Mouse (Mus musculus) T-cell, adult 2 months (primary cell): ENCODE results near the gene Ptprd.
"Not testable (repeated sequence)": the region's sequence is repeated elsewhere in the genome, so short reads cannot be mapped to it uniquely, and the experiment has no call there.

Experiments
- DNase-seq: peaks from one replicate; pipeline ENCODE4 v3.0.0; 2022; ENCODE audit warnings: low spot score

The Ptprd gene

GRCm38 (mm10) chr4:76215141-76215540 lies 1996.6 kb downstream of the Ptprd start:
- DNase-seq: no peak

GRCm38 (mm10) chr4:76199321-76199720 lies 2012.4 kb downstream of the Ptprd start:
- no peak for DNase-seq

GRCm38 (mm10) chr4:76194762-76195161 lies 2017.0 kb downstream of the Ptprd start:
- DNase-seq: no peak

- DNase-seq: no peak
Measured at GRCm38 (mm10) chr4:76193496-76193895, 2018.3 kb downstream of the Ptprd start.

- DNase-seq: no peak
Measured at GRCm38 (mm10) chr4:76192031-76192430, 2019.7 kb downstream of the Ptprd start.

GRCm38 (mm10) chr4:76190788-76191187 lies 2021.0 kb downstream of the Ptprd start:
- DNase-seq: no peak

GRCm38 (mm10) chr4:76183095-76183494 lies 2028.7 kb downstream of the Ptprd start:
- no peak for DNase-seq

GRCm38 (mm10) chr4:76179497-76179896 lies 2032.3 kb downstream of the Ptprd start:
- no peak for DNase-seq

GRCm38 (mm10) chr4:76175086-76175485 lies 2036.7 kb downstream of the Ptprd start:
- no peak for DNase-seq

GRCm38 (mm10) chr4:76155750-76156149 lies 2056.0 kb downstream of the Ptprd start:
- DNase-seq: no peak

GRCm38 (mm10) chr4:76154190-76154589 lies 2057.6 kb downstream of the Ptprd start:
- no peak for DNase-seq

- no peak for DNase-seq
Measured at GRCm38 (mm10) chr4:76144925-76145324, 2066.8 kb downstream of the Ptprd start.

- DNase-seq: no peak
Measured at GRCm38 (mm10) chr4:76144333-76144732, 2067.4 kb downstream of the Ptprd start.

- no peak for DNase-seq
Measured at GRCm38 (mm10) chr4:76137901-76138300, 2073.9 kb downstream of the Ptprd start.

GRCm38 (mm10) chr4:76136625-76137024 lies 2075.1 kb downstream of the Ptprd start:
- no peak for DNase-seq

GRCm38 (mm10) chr4:76091845-76092244 lies 2119.9 kb downstream of the Ptprd start:
- DNase-seq: no peak

- DNase-seq: no peak
Measured at GRCm38 (mm10) chr4:76089866-76090265, 2121.9 kb downstream of the Ptprd start.

- DNase-seq: no peak
Measured at GRCm38 (mm10) chr4:76076051-76076450, 2135.7 kb downstream of the Ptprd start.

GRCm38 (mm10) chr4:76073286-76073685 lies 2138.5 kb downstream of the Ptprd start:
- DNase-seq: no peak

- no peak for DNase-seq
Measured at GRCm38 (mm10) chr4:76071720-76072119, 2140.0 kb downstream of the Ptprd start.

GRCm38 (mm10) chr4:76056836-76057235 lies 2154.9 kb downstream of the Ptprd start:
- DNase-seq: no peak

GRCm38 (mm10) chr4:76045650-76046049 lies 2166.1 kb downstream of the Ptprd start:
- no peak for DNase-seq

GRCm38 (mm10) chr4:76044802-76045201 lies 2167.0 kb downstream of the Ptprd start:
- DNase-seq: no peak

- not testable (repeated sequence) for DNase-seq
Measured at GRCm38 (mm10) chr4:76037178-76037577, 2174.6 kb downstream of the Ptprd start.
